Mouse (Mus musculus) left cerebral cortex, postnatal 4 days (tissue): ENCODE measurements around the gene Ddx54. TPM values are rescaled to one million over a fixed set of nuclear protein-coding genes. Genes with fewer than 3 reads are reported as not detected.

Experiments
- DNase-seq: peaks from one replicate; pipeline ENCODE4 v3.0.0-alpha.2; 2022
- intact Hi-C: fragments of 180-260 bp; cut with DNase I; formaldehyde crosslinking; loops from one replicate; pipeline ENCODE4 v1.15.1; 2025
- total RNA-seq, 2 experiments: library from RNA; stranded (reverse); gene quantifications; 2 replicates each; pipeline ENCODE4 v1.2.3; 2021

Gene Ddx54
- total RNA-seq, 2 experiments from 2014 or later = 52.0 to 55.4 TPM

DNA sequence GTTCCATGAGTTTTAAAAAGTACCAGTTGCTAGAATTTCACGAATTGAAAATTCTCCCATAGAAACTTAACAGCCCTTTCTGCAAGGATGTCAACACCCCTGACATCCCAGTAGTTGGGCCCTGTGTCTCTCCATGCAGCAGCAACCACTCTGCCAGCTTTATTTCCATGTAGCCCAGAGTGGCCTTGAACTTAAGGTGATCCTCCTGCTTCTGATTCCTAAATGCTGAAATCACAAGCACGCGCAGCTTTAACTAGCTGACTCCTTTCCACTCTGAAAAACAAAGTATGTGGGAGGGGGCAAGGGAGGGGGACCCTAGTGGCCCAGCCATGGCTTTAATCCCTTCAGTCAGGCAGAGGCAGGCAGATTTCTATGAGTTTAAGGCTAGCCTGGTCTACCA is 5.2 kb upstream of the Ddx54 start:
- DNase-seq = no peak
- intact Hi-C loops = no loop called here

DNA sequence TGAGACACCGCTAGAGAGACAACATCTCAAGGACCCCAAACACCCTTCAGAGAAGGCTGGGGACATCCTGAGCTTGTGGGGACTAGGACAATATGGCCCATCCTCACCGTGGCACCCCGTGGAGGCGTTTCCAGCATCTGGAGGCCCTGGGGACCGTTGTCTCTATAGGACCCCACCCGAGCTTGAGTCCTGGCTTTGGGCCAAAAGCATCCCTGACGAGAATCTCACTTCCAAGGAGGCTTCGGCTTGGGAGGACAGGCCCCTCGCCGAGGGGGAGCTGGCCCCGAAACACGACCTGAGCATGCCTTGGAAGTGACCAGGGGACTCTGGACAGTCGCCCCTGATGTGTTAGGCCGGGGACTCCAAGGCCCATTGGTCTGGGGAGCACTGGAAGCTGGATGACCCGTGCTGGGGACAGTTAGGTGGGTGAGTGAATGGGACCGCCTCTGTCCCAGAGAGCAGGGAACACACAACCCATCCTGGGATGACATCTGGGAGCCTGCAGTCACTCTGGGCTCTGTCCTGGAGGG is 3.2 kb upstream of the Ddx54 start:
- DNase-seq = no peak

DNA sequence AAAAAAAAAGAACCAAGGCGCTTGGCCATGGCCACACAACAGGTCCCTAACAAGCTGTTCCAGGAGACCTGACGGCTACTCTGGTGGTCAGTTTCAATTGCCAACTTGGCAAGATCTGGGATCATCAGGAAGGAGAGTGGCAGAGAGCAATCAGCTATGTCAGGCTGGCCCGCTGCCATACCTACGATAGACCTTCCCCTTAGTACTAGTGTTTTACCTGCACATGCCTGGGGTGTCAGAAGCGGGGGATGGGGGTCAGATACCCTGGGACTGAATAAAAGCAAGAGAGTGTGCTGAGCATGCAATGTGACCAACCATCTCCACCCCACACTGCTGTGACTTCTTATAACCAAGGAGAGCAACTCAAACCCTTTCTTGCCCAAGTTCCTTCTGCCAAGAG is 1.6 kb upstream of the Ddx54 start:
- intact Hi-C loops = no loop called here
- no peak for DNase-seq

More for the DNA sequence above, 3.2 kb upstream of the Ddx54 start:
- intact Hi-C loops = no loop called here

DNA sequence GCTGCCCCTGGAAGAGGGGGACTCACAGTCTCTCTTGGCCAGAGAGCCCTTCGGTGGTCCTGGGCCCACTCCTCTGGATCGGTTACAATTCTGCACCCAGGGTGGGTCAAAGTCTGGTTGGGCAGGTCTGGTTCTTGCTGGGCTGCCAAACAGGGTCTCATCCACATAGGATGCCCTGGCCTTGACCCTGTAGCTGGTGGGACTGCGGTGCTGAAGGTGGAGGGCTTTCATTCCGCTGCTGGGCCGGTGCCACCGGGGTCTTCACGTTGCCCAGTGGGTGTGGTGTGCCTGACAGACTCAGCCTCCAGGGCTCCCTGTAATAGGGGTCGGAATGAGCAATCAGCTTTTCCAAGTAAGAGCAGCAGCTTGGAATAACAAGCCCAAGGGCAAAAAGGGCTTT is 1.1 kb upstream of the Ddx54 start:
- DNase-seq = no peak
- intact Hi-C loops = no loop called here

DNA sequence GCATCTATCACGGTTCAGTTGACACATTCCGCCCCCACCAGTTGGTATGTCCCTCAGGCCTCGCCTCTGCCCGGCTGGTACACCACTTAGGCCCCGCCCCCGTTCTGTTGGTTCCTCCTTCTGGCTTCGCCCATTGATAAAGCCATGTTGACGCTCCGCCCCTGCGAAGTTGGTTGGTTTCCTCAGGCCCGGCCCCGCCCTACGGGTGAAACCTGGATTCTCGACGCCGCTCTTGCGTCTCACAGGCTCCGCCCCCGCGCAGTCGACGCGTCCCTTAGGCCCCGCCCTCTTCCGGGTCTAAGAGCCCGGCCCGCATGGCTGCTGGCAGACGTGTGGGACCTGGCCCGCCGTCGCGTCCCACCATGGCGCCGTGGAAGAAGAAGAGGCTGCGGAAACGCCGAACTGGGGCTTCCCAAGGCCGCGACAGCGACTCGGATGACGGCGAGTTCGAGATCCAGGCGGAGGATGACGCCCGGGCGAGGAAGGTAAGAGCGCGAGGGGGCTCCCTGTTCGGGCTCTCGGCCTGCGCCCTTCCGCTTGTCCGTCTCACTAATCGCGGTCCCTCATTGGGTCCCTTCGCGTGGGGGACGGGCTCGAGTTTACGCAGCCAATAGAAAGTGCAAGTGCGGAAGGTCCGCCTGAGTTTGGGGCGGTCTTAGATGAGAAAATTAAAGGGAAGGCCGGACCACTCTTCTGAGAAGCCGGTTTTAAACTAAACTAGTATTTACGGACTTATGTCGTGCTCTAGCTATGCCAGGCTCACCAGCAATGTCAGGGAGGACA is 474 bp downstream of the Ddx54 start:
- intact Hi-C loops = no loop called here
- DNase-seq = peak; percentile 100

DNA sequence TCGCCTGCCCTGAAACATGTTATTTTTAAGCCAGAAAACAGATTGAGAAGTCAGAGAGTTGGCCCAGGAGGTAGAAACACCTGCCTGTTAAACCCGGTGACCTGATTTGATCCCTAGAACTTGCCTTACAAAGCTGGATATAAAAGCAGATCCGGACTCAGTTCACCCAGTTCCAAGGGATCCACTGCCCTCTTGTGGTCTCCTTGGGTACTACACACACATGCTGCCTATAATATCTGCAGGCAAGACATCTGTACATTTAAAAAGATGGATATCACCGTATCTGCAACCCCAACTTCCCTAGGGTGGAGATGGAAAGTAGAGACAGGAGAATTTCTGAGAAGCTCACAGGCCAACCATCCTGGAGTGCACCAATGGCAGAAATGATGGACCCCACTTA is 3.4 kb downstream of the Ddx54 start:
- intact Hi-C loops = no loop called here
- no peak for DNase-seq

DNA sequence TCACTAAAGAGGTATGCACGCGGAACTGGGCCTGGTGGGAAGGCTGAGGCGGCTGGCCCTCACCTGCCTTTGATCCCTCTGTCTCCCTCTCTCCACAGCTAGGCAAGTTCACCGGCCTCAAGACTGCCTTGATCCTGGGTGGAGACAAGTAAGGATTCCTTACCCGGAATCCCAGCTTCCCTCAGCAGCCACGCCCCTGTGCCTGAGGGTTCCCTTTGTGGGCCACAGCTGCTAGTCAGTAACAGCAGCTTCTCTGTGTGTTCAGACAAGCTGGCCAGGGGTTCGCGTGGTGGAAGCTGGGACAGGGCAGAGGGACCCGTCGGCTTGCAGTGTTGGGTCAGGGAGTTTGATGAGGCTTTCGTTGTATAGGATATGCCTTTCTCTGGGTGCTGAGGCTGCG is 6.2 kb downstream of the Ddx54 start:
- no peak for DNase-seq
- intact Hi-C loops = no loop called here

DNA sequence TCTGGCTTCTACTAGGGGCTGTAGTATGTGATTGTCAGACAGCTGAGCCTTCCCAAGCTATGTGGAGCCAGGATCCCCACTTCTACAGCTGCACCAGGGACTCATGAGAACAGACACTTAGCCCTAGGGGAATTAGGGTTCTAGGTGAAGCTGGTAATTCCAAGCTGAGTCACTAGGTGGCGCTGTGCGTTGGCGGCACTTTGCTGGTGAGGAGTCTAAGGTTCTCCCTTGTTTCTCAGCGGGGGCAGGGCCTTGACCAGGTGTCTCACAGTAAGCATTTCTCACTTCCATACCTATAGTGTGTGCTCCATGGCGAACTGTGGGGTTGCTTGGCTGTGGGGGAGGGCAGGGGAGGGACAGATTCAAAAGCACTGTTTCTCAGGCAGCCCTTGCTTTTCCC is 6.7 kb downstream of the Ddx54 start:
- intact Hi-C loops = no loop called here
- DNase-seq = peak; percentile 66

DNA sequence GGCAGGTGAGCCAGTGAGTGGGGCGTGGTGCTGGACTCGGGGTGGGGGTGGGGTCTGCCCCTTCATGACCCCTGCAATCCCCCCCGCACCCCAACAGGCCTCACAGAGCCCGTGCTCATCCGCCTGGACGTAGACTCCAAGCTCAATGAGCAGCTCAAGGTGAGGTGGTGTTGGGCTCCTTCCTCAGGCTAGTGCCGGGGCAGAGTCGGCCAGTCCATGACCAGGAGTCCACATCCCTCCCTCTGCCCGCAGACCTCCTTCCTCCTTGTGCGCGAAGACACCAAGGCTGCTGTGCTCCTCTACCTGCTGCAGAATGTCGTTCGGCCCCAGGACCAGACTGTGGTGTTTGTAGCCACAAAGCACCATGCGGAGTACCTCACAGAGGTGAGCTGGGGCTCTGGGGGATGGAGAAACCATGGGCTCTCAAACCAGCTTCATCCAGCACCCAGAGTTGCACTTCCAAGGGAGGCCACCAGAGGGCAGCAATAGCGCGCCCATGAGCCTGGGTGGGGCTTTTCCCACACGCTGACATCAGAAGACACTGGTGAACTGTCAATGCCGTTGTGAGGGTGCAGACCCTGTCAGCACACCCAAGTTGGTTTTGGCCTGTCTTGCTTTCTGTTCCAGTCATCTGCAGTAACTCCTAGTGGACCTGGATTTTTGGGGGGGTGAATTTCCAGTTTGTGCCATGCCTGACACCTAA is 8.0 kb downstream of the Ddx54 start:
- peak; percentile 80 for DNase-seq
- intact Hi-C loops = loop anchor here (5.0 to 10.0 kb wide), 2 partner anchors 57 to 124 kb away; partner anchors contain the start of gene Oas2

DNA sequence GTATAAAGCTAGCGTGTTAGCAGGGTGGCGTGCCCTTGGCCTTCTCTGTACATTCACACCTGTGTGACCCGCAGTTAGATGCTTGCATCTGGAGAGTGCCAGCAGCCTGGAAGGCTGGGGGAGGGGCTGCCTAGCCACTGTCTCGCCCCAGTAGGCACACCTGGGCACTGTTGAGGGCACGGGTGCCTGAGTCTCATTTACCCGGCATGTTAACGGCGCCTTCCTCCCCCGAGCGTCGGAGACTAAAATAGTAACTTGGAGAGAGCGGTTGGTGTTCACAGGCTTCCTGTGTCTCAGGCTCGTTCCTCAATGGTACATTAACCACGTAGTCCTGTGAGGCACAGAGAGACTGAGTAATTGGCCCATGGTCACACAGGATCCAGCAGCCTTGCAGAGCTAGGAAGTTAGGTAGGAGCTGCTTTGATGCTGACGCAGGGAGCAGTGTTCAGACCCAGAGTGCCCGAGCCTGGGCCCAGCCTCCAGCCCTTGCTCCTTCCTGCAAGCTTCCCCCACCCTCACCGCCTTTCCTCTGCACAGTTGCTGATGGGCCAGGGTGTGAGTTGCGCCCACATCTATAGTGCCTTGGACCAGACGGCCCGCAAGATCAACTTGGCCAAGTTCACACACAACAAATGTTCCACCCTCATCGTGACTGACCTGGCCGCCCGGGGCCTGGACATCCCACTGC is 8.7 kb downstream of the Ddx54 start:
- intact Hi-C loops = loop anchor here (5.0 to 10.0 kb wide), 2 partner anchors 56 to 124 kb away; partner anchors contain the start of gene Oas2
- DNase-seq = no peak

DNA sequence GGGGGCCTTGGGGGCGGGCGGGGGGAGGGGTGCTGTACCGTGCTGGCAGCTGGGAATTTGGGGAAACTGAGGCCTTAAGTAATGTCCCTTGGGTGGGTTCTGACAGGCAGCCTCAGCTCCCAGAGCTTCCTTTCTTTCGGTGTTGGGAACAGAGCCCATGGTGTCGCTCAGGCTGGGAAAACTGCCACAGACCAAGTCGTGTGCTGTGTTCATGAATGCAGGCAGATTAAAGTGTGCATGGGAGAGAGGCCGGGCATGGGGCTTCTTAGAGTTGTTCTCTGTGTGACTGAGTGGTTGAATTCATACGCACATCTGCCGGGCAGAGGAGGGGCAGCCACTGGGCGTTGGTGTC is 9.3 kb downstream of the Ddx54 start:
- intact Hi-C loops = loop anchor here (5.0 to 10.0 kb wide), 2 partner anchors 55 to 123 kb away; partner anchors contain the start of gene Oas2
- DNase-seq = no peak

DNA sequence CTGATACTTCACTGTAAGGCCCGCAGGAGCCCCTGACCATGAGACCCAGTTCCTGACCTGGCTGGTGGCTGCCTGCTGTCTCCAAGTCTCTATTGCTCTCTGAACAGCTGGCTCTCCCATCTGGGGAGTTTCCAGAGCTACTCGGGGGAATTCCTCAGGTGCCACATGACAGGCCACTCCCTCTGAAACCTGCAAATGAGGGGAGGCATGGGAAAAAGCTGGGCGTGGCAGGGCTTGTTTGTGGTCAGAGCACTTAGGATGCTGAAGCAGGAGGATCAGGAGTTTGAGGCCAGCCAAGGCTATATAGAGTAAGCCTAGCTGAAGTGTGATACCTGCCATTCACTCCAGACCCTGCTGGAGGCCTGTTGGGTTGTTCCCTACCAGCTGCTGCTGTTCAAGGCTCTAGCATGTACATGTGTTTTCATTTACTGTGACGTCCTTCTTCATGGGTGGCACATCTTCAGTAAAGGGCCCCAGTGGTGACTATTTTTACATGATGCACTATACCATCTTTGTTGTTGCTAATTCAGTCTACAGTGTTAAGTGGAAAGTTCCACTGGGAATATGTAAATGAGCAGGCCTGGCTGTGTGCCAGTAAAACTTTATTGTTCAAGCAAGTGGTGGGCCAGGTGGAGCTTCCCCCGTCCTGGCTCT is 9.8 kb downstream of the Ddx54 start:
- DNase-seq = no peak
- intact Hi-C loops = loop anchor here (5.0 to 10.0 kb wide), 2 partner anchors 55 to 122 kb away; partner anchors contain the start of gene Oas2

DNA sequence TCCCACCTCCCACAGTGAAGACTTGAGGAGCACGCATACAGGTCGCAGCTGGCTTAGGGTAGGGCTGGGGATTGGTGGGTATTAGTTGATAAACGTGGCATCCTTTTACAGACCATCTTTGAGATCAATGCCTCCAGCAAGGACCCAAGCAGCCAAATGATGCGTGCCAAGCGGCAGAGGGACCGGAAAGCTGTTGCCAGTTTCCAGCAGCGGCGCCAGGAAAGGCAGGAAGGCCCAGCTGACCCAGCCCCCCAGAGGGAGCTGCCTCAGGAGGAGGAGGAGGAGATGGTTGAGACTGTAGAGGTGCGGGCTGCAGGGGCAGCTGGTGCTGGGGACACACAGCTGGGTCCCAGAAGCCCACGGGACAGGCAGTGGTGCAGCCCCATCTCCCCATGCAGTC is 11.9 kb downstream of the Ddx54 start:
- intact Hi-C loops = loop anchor here (5.0 to 10.0 kb wide), 2 partner anchors 53 to 120 kb away; partner anchors contain the start of gene Oas2

DNA sequence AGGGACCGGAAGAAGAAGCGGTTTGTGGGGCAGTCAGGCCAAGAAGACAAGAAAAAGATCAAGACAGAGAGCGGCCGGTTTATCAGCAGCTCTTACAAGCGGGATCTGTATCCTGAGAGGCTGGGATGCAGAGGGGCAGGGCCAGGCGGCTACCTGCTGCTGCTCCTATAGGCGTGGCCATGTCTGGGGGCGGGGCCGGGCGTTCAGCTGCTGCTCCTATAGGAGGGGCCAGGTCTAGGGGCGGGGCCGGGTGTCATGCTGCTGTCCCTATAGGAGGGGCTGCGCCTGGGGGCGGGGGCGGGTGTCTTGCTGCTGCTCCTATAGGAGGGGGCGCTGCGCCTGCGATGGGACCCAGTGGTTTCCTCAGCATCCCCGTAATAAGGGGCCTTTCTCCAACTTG is 13.9 kb downstream of the Ddx54 start:
- no peak for DNase-seq
- intact Hi-C loops = loop anchor here (10.0 kb wide), 1 partner anchor 118 kb away; the partner anchor contains the start of gene Oas2

More for the DNA sequence above, 11.9 kb downstream of the Ddx54 start:
- DNase-seq = peak; percentile 66

DNA sequence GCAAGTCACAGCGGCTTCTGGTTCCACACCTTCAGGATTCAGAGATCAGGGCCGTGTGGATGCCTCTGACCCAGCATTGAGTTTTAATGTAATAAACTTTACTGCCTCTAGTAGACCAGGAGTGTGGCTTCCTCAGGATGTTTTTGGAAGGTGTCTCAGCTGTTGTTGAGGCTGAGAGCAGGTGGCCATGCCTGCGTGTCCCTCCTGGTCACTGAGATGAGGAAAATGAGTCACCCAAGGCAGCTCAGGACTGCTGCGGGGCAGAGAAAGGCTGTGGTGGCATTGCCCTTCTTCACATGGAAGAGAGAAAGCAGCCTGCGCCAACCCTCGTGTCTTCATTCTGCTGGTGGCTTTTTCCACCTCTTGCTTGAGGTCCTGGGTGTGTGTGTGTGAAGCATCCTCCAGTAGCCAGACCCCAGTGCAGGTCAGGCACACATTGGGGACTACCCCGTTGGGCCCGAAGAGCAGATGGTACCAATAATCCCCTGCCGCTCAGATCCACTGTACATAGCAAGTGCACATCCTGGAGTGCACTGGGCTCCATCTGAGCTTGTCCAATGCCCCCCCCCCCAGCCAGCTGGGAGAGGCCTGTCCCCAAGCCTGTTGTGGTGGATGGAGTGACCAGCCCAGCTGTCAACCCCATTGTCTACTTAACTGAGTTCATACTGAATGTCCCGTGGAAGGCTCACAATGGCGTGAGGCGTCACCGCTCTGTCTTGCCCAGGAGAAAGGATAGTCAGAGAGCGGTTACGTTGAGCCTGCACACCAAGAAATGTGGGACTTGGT is 15.2 kb downstream of the Ddx54 start:
- intact Hi-C loops = loop anchor here (10.0 kb wide), 1 partner anchor 117 kb away; the partner anchor contains the start of gene Oas2
- DNase-seq = no peak

DNA sequence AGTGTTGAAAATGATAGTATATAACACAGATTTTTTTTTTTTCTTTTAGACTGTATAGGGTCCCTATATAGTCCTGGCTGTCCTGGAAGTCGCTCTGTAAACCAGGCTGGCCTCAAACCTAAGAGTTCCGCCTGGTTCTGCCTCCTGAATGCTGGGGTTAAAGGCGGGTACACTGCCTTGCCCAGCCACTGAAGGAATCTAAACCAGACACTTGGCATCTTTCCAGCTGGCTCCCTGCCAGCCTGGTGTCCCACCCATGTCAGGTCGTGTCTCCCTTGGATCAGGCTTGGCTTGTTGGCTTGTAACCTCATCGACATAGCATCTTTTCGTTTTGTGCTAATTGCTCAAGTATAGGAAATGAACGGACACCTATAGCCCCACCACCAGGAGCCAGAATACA is 16.1 kb downstream of the Ddx54 start:
- no peak for DNase-seq
- intact Hi-C loops = loop anchor here (10.0 kb wide), 1 partner anchor 116 kb away; the partner anchor contains the start of gene Oas2

DNA sequence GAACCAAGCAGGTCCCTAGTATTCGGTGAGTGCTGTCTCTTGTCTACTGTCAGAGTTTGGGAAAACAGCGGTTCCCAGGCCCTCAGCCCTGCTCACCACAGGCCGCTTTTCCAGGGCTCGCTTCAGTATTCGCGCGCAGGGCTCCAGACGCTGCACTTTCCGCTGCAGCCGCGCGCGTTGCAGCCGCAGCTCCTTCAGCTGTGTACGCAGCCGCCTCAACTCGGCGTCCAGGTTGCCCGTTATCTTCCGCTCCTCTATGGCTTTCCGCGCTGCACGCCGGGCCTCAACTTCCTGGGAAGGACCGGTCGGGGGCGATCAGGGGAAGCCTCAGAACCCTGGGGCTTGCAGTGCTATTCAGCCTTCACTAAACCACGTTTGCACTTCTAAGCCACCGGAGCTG is 18.6 kb downstream of the Ddx54 start:
- intact Hi-C loops = no loop called here
- DNase-seq = no peak

DNA sequence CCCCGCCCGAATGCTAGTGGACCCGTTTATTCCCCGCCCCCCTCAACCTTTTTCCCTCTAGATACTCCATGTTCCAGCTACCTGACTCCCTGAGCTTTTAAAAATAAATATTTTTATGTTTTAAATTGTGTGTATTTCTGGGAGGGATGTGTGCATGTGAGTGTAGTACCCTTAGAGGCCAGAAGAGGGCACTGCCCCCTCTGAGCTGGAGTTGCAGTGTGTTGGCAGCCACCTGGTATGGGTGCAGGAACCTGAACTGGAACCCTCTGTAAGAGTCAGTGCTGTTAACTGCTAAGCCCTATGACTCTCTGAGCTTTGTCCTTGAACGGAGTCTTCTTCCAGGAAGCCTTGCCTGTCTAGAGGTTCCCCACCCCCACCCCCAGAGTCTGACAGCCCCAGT is 19.4 kb downstream of the Ddx54 start:
- intact Hi-C loops = no loop called here
- no peak for DNase-seq

DNA sequence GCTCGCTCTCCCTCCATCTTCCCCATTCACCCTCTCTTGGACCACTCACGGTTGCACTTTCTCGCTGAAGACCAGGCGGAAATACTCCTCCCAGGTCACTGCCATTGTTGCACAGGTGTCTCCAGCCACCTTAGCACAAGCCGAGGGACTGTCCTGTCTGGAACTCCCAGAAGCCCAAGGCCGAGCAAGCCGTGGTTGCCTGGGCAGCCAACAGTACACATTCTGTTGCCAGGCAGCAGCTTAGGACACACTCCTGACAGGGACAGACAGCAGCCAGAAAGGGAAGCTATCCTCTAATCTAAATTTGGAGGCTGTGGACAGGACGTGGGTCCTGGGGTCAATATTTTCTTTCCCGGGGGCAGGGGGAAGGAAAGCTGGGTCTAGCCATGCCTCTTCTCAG is 21.6 kb downstream of the Ddx54 start, which contains the start of gene Cfap73:
Gene Cfap73, minus strand, starts transcription at position 105 of the 400 bp plus-strand sequence.
- intact Hi-C loops = no loop called here
- DNase-seq = no peak
